Comparison of ENCODE assay signal across 9 mouse cellular contexts in the genomic region with DNA sequence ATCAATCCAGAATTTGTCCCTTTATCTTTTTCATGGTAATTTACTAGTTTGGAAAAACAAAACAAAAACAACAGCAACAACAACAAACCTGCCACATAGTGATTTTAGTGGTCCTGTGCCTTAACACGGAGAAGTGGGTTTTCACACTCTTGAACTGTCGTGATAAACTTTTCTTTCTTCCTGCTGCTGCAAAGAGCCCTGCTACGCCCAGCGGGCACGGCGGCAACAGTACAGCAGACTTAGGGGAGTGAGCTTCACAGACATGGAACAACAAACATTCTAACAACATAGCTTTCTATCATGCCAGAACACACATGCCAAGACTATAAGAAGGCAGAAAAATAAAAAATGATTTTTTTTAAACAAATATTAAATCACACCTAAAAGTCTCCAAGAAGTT.
A peak's percentile ranks its signal among the peaks of the same experiment; 100 is the strongest.
DNase-seq lines count a peak whose midpoint lies in the region; ATAC-seq lines count a peak whose summit lies in the region.
"Had no signal": no experiment of that assay in that cellular context is flagged by ENCODE, and none has a peak within 500 bp of the region (broad histone marks: within the 10 kb centered on the region; RNA-seq: fewer than 3 reads in every experiment).

No protein-coding gene starts in this region.

- peaks cover 20% of the 10 kb centered on the region for H3K36me3 ChIP-seq in megakaryocyte, embryonic 14.5 days (replicated peaks; ENCODE audit: low read length)
- no peaks in the 10 kb centered on the region for H3K36me3 ChIP-seq in liver, embryonic 11.5 days (ENCODE audit: control insufficient read depth, insufficient read depth, low read length)
- H3K36me3 ChIP-seq: hindbrain, embryonic 15.5 days had no signal

- no peaks in the 10 kb centered on the region for H3K9me3 ChIP-seq in megakaryocyte, embryonic 14.5 days
- no peaks in the 10 kb centered on the region for H3K9me3 ChIP-seq in liver, embryonic 11.5 days (ENCODE audit: control insufficient read depth, low read length)
- H3K9me3 ChIP-seq: hindbrain, embryonic 15.5 days had no signal

- WGBS in liver, embryonic 11.5 days, result 40% methylated on average over 6 of the region's 6 CpGs

- peak overlapping the region; percentile 53 for H3K4me2 ChIP-seq in liver, embryonic 11.5 days
- H3K4me2 ChIP-seq: heart, embryonic 11.5 days; hindbrain, embryonic 15.5 days had no signal

- DNase-seq in liver, embryonic 11.5 days (ENCODE audit: low spot score), result no peak
- peak; percentile 57 for DNase-seq in naive thymus-derived CD4-positive, alpha-beta T cell, adult 2 months (ENCODE audit: low read depth)
- peak; percentile 70 for DNase-seq in thymus, postnatal 4 days
- no peak for DNase-seq in embryo, embryonic 9.5 days (ENCODE audit: extremely low spot score)
- DNase-seq in heart, postnatal 25 days (ENCODE audit: low spot score), result no peak

- no peaks in the 10 kb centered on the region for H3K27me3 ChIP-seq in megakaryocyte, embryonic 14.5 days (replicated peaks)
- H3K27me3 ChIP-seq in liver, embryonic 11.5 days (replicated peaks; ENCODE audit: control insufficient read depth, insufficient read depth, low read length), result no peaks in the 10 kb centered on the region
- H3K27me3 ChIP-seq: hindbrain, embryonic 15.5 days had no signal

- H3K4me3 ChIP-seq in megakaryocyte, embryonic 14.5 days (replicated peaks), result peak overlapping the region; percentile 92
- H3K4me3 ChIP-seq in liver, embryonic 11.5 days (ENCODE audit: low read depth, low read length), result peak overlapping the region; percentile 33; the same call in 1 of the 2 replicates
- H3K4me3 ChIP-seq: hindbrain, embryonic 15.5 days had no signal

- no peak overlapping the region for H3K9ac ChIP-seq in liver, embryonic 11.5 days (ENCODE audit: low read depth, low read length)
- H3K9ac ChIP-seq: hindbrain, embryonic 15.5 days had no signal

- H3K4me1 ChIP-seq in megakaryocyte, embryonic 14.5 days, result peaks cover 79% of the 10 kb centered on the region
- peaks cover 50% of the 10 kb centered on the region for H3K4me1 ChIP-seq in liver, embryonic 11.5 days (replicated peaks; ENCODE audit: control insufficient read depth, insufficient read depth, low read length)

- H3K27ac ChIP-seq in liver, embryonic 11.5 days (ENCODE audit: low read depth, low read length), result no peak overlapping the region
- H3K27ac ChIP-seq: hindbrain, embryonic 15.5 days had no signal

- ATAC-seq in megakaryocyte, adult 5-6 weeks (ENCODE audit: poor library complexity, severe bottlenecking), result no peak; the same call in 1 of the 2 replicates
- no peak for ATAC-seq in liver, embryonic 11.5 days (replicated peaks; ENCODE audit: low FRiP score)

- intact Hi-C loops in heart, postnatal 25 days (cut with DNase I), result no loop called here

Comparison
In these comparisons a context has a peak if more than half of its experiments do, and no peak if none do; other contexts are left out.
1. DNase-seq: peak in naive thymus-derived CD4-positive, alpha-beta T cell, adult 2 months (single experiment) and thymus, postnatal 4 days (single experiment); none in liver, embryonic 11.5 days (single experiment), embryo, embryonic 9.5 days (single experiment) and heart, postnatal 25 days (single experiment).